Comparison of ENCODE assay signal across 33 mouse cellular contexts in genomic region chr3:27872429-27872828, GRCm38 (mm10). TPM values are rescaled to one million over a fixed set of nuclear protein-coding genes. Genes with fewer than 3 reads are reported as not detected.
DNase-seq lines count a peak whose midpoint lies in the region; ATAC-seq and TF ChIP-seq lines count a peak whose summit lies in the region.
"Had no signal": no experiment of that assay in that cellular context is flagged by ENCODE, and none has a peak within 500 bp of the region (broad histone marks: within the 10 kb centered on the region; RNA-seq: fewer than 3 reads in every experiment).

No protein-coding gene starts in this region.

- no peak overlapping the region for H3K4me3 ChIP-seq in limb, embryonic 10.5 days
- H3K4me3 ChIP-seq in left cerebral cortex, adult 2 months, result no peak overlapping the region
- H3K4me3 ChIP-seq in intestine, embryonic 16.5 days (ENCODE audit: low read length), result no peak overlapping the region
- H3K4me3 ChIP-seq: embryonic facial prominence, embryonic 13.5 days; embryonic facial prominence, embryonic 15.5 days; erythroblast, embryonic 14.5 days; forebrain, embryonic 10.5 days; forebrain, embryonic 12.5 days had no signal

- intact Hi-C loops in left cerebral cortex, adult 2 months (cut with DNase I), result no loop called here

- peak; percentile 85 for DNase-seq in heart, adult 11 months
- DNase-seq in heart, postnatal 4 days, result no peak
- DNase-seq in ES-CJ7 (ENCODE audit: low read depth, low spot score) (peak; percentile 52), WW6 (ENCODE audit: low read depth, low spot score) (peak; percentile 18)
- DNase-seq in limb, embryonic 10.5 days (ENCODE audit: low spot score), result peak; percentile 7
- DNase-seq in left cerebral cortex, adult 2 months (ENCODE audit: extremely low spot score in 1 of 2, low spot score in 2 of 2), result no peak
- DNase-seq in kidney, adult 9 months, result no peak
- DNase-seq: adrenal gland, adult 8-10 months; adrenal gland, postnatal 14 days; adrenal gland, postnatal 36 days; B cell, adult 2 months; cerebellum, adult 18-20 months; cerebellum, adult 8-10 months; cerebellum, adult 9-11 months; cerebellum, postnatal 14 days; cerebellum, postnatal 36 days; embryo, embryonic 11 days had no signal

- no peaks in the 10 kb centered on the region for H3K9me3 ChIP-seq in limb, embryonic 10.5 days (replicated peaks)
- H3K9me3 ChIP-seq in intestine, embryonic 16.5 days (ENCODE audit: control insufficient read depth, low read length), result no peaks in the 10 kb centered on the region
- H3K9me3 ChIP-seq: embryonic facial prominence, embryonic 13.5 days; embryonic facial prominence, embryonic 15.5 days; forebrain, embryonic 10.5 days; forebrain, embryonic 12.5 days had no signal

- 85% methylated on average over 4 of the region's 4 CpGs for WGBS in limb, embryonic 10.5 days
- WGBS in intestine, embryonic 16.5 days, result 90% methylated on average over 4 of the region's 4 CpGs

- no peak for TF ChIP-seq CTCF in left cerebral cortex, adult 2 months (IDR thresholded peaks at IDR 0.05)

- H3K4me1 ChIP-seq in limb, embryonic 10.5 days, result no peaks in the 10 kb centered on the region
- no peaks in the 10 kb centered on the region for H3K4me1 ChIP-seq in intestine, embryonic 16.5 days (ENCODE audit: control insufficient read depth, insufficient read depth, low read length)
- H3K4me1 ChIP-seq: embryonic facial prominence, embryonic 15.5 days had no signal

- H3K36me3 ChIP-seq in limb, embryonic 10.5 days, result no peaks in the 10 kb centered on the region
- no peaks in the 10 kb centered on the region for H3K36me3 ChIP-seq in intestine, embryonic 16.5 days (ENCODE audit: control insufficient read depth, insufficient read depth, low read length)
- H3K36me3 ChIP-seq: embryonic facial prominence, embryonic 13.5 days; embryonic facial prominence, embryonic 15.5 days; forebrain, embryonic 10.5 days; forebrain, embryonic 12.5 days had no signal

- ATAC-seq in intestine, embryonic 16.5 days, result no peak
- ATAC-seq: activated CD4-positive, CD25-positive, alpha-beta regulatory T cell, adult 4 months; CD4-positive, CD25-positive, alpha-beta regulatory T cell, adult 4 months; forebrain, embryonic 14.5 days; forebrain, embryonic 16.5 days had no signal

- H3K27me3 ChIP-seq in limb, embryonic 10.5 days (ENCODE audit: low read depth, poor library complexity, severe bottlenecking), result no peaks in the 10 kb centered on the region
- H3K27me3 ChIP-seq in intestine, embryonic 16.5 days (replicated peaks; ENCODE audit: control insufficient read depth, insufficient read depth, low read length), result no peaks in the 10 kb centered on the region
- H3K27me3 ChIP-seq: CH12.LX; embryonic facial prominence, embryonic 13.5 days; embryonic facial prominence, embryonic 15.5 days; forebrain, embryonic 12.5 days had no signal

- H3K4me2 ChIP-seq in intestine, embryonic 16.5 days (ENCODE audit: low read depth, low read length), result no peak overlapping the region
- H3K4me2 ChIP-seq: embryonic facial prominence, embryonic 13.5 days; embryonic facial prominence, embryonic 15.5 days; forebrain, embryonic 12.5 days had no signal

- no peak overlapping the region for H3K9ac ChIP-seq in intestine, embryonic 16.5 days (ENCODE audit: low read depth, low read length)
- H3K9ac ChIP-seq: embryonic facial prominence, embryonic 13.5 days; embryonic facial prominence, embryonic 15.5 days; forebrain, embryonic 12.5 days had no signal

- H3K27ac ChIP-seq in limb, embryonic 10.5 days, result no peak overlapping the region
- no peak overlapping the region for H3K27ac ChIP-seq in left cerebral cortex, adult 2 months
- H3K27ac ChIP-seq in intestine, embryonic 16.5 days (ENCODE audit: low read length), result no peak overlapping the region
- H3K27ac ChIP-seq: embryonic facial prominence, embryonic 13.5 days; embryonic facial prominence, embryonic 15.5 days; forebrain, embryonic 10.5 days; forebrain, embryonic 12.5 days had no signal

RNA-seq across cellular contexts. Expression of gene Tmem212, which starts 23.7 kb away (rescaled TPM):
- not detected for total RNA-seq in heart, postnatal 4 days (2021)
- not detected in 2 replicates for polyA plus RNA-seq in limb, embryonic 10.5 days (2016; fragmentation: Nextera tagmentation; extraction: Ambion mirVana)
- total RNA-seq in left cerebral cortex, adult 2 months (2021), result 1 to 10 TPM in 1 of 2 experiments, not detected in 1; 1.0 TPM
- polyA plus RNA-seq in intestine, embryonic 16.5 days (2015; fragmentation: Nextera tagmentation; extraction: Ambion mirVana), result not detected in 2 replicates
- total RNA-seq: adrenal gland, adult 18-20 months; adrenal gland, adult 8-10 months; adrenal gland, postnatal 14 days; adrenal gland, postnatal 36 days; CH12.LX; common myeloid progenitor, adult 5-6 weeks; ES-E14; MEL had no signal
- polyA plus RNA-seq: activated CD4-positive, CD25-positive, alpha-beta regulatory T cell, adult 4 months; CD4-positive, CD25-positive, alpha-beta regulatory T cell, adult 4 months; embryonic facial prominence, embryonic 11.5 days; embryonic facial prominence, embryonic 13.5 days; erythroblast, embryonic 14.5 days; forebrain, embryonic 10.5 days; forebrain, embryonic 12.5 days; forebrain, embryonic 14.5 days; forebrain, embryonic 16.5 days had no signal

Comparison
In these comparisons a context has a peak if more than half of its experiments do, and no peak if none do; other contexts are left out.
1. DNase-seq: peak in heart, adult 11 months (single experiment), ES-CJ7 (single experiment), WW6 (single experiment) and limb, embryonic 10.5 days (single experiment); none in heart, postnatal 4 days (single experiment), left cerebral cortex, adult 2 months (0 of 2) and kidney, adult 9 months (single experiment).